Mouse (Mus musculus): ENCODE measurements around the gene Hdgf. TPM values are rescaled to one million over a fixed set of nuclear protein-coding genes. Genes with fewer than 3 reads are reported as not detected.

Hdgf gene
- polyA plus RNA-seq, 1 experiment from 2014 or later = 165 TPM

- no peaks in the 10 kb centered on the region for H3K27me3 ChIP-seq (ENCODE audit: control insufficient read depth, insufficient read depth, low read length)
- DNase-seq (ENCODE audit: low spot score) (peak; percentile 59), ATAC-seq (ENCODE audit: low FRiP score, low TSS enrichment) (peak; percentile 2; the same call in 1 of the 2 replicates)
- peak overlapping the region; percentile 94 for H3K4me3 ChIP-seq (ENCODE audit: low read depth, low read length)
- H3K4me2 ChIP-seq (replicated peaks; ENCODE audit: low read depth) = peak overlapping the region; percentile 79
- H3K27ac ChIP-seq (replicated peaks) = peak overlapping the region; percentile 98
- TF ChIP-seq EP300 (optimal IDR thresholded peaks at IDR 0.05) = no peak
- no peak for TF ChIP-seq CTCF (IDR thresholded peaks at IDR 0.05; ENCODE audit: low read depth)
- WGBS = 2% methylated on average over 25 of the region's 47 CpGs
- H3K9me3 ChIP-seq (ENCODE audit: control insufficient read depth, low read length) = no peaks in the 10 kb centered on the region
- peaks cover 23% of the 10 kb centered on the region for H3K4me1 ChIP-seq (replicated peaks; ENCODE audit: control insufficient read depth, insufficient read depth)
- no peaks in the 10 kb centered on the region for H3K36me3 ChIP-seq (ENCODE audit: control insufficient read depth, insufficient read depth, low read length)
- H3K9ac ChIP-seq (ENCODE audit: low read length) = peak overlapping the region; percentile 94
Measured at GRCm38 (mm10) chr3:87906601-87906980, 470 bp downstream of the Hdgf start.

DNA sequence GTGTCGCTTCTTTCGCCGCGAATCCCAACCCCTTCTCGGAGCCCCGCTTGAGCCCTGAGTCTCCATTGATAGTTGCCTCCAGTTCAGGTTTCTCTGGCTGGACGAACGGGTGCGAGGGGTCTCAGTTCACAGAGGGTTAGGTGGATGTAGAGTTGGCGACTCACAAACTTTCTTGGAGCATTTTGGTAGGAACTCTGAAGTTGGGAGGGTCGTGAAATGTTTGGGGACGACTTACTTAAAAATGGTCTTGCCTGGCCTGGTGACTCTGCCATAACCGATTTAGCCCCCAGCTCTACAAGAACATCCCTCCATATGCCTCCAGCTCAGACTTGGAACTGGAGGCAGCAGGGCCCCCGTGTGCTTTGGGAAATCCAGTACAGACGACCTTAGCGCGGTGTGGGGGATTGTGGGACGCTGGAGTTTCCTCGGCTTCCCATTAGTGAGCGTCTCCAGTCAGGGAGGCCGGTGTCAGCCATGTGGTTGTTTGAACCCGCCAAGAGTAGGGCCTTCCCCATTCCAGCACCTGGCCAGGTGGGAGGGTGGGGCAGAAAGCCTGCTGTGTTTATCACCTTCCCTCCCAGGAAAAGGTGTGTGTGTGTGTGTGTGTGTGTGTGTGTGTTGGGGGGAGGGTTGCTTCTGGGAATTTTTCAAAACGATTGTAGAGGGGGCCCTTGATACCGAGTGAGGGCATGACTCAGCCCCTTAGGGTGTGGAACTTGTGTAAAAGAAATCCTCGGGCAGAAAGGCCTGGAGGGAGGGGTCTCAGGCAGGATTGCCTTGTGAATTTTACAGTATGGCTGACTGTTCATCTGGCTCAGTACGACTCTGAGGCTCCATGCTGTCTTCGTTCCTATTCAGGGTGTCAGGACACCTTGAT, 1.1 kb downstream of the Hdgf start:
- TF ChIP-seq EP300 (optimal IDR thresholded peaks at IDR 0.05) (no peak), CTCF (IDR thresholded peaks at IDR 0.05; ENCODE audit: low read depth) (no peak)
- DNase-seq (ENCODE audit: low spot score) (peak; percentile 92), ATAC-seq (ENCODE audit: low FRiP score, low TSS enrichment) (peak; percentile 68)
- Histone ChIP-seq H3K4me3 (ENCODE audit: low read depth, low read length) (peak overlapping the region; percentile 94), H3K27ac (replicated peaks) (peak overlapping the region; percentile 98), H3K36me3 (ENCODE audit: control insufficient read depth, insufficient read depth, low read length) (no peaks in the 10 kb centered on the region), H3K4me1 (replicated peaks; ENCODE audit: control insufficient read depth, insufficient read depth) (peaks cover 23% of the 10 kb centered on the region), H3K4me2 (replicated peaks; ENCODE audit: low read depth) (peak overlapping the region; percentile 79), H3K9ac (ENCODE audit: low read length) (peak overlapping the region; percentile 94), H3K27me3 (ENCODE audit: control insufficient read depth, insufficient read depth, low read length) (no peaks in the 10 kb centered on the region), H3K9me3 (ENCODE audit: control insufficient read depth, low read length) (no peaks in the 10 kb centered on the region)
- WGBS = 0% methylated on average over 27 of the region's 27 CpGs

DNA sequence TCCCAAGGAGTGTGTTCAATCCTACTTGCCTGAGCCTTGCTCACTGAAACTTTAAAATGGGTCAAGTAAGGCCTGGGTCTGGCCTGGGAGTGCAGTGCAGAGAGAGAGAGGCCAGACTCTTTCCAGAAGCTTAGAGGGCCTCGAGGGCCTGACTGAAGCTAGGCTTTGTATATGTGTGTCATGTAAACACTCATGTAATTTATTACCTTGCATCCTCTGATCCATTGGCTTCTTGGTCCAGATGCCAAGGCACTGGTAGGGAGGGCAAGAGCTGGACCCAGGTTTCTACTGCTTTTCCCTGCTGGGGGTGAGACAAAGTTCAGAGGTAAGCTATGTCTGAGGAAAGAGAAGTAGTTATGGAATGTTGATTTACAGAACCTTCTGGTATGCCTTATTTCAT, 1.8 kb downstream of the Hdgf start:
- ATAC-seq (ENCODE audit: low FRiP score, low TSS enrichment) = no peak
- no peak for DNase-seq (ENCODE audit: low spot score)
- Histone ChIP-seq H3K4me2 (replicated peaks; ENCODE audit: low read depth) (peak overlapping the region; percentile 79), H3K4me1 (replicated peaks; ENCODE audit: control insufficient read depth, insufficient read depth) (peaks cover 23% of the 10 kb centered on the region), H3K4me3 (ENCODE audit: low read depth, low read length) (peak overlapping the region; percentile 94), H3K27ac (replicated peaks) (peak overlapping the region; percentile 98), H3K9ac (ENCODE audit: low read length) (peak overlapping the region; percentile 94), H3K36me3 (ENCODE audit: control insufficient read depth, insufficient read depth, low read length) (no peaks in the 10 kb centered on the region), H3K9me3 (ENCODE audit: control insufficient read depth, low read length) (no peaks in the 10 kb centered on the region), H3K27me3 (ENCODE audit: control insufficient read depth, insufficient read depth, low read length) (no peaks in the 10 kb centered on the region)
- TF ChIP-seq CTCF (IDR thresholded peaks at IDR 0.05; ENCODE audit: low read depth) (no peak), EP300 (optimal IDR thresholded peaks at IDR 0.05) (no peak)
- WGBS = 0% methylated on average over 1 of the region's 1 CpGs

- 92% methylated on average over 2 of the region's 2 CpGs for WGBS
- Histone ChIP-seq H3K9ac (ENCODE audit: low read length) (no peak overlapping the region), H3K27ac (replicated peaks) (peak overlapping the region; percentile 98), H3K4me2 (replicated peaks; ENCODE audit: low read depth) (no peak overlapping the region), H3K9me3 (ENCODE audit: control insufficient read depth, low read length) (no peaks in the 10 kb centered on the region), H3K4me1 (replicated peaks; ENCODE audit: control insufficient read depth, insufficient read depth) (peaks cover 23% of the 10 kb centered on the region), H3K27me3 (ENCODE audit: control insufficient read depth, insufficient read depth, low read length) (no peaks in the 10 kb centered on the region), H3K36me3 (ENCODE audit: control insufficient read depth, insufficient read depth, low read length) (peaks cover 10% of the 10 kb centered on the region), H3K4me3 (ENCODE audit: low read depth, low read length) (peak overlapping the region; percentile 33)
- ATAC-seq (ENCODE audit: low FRiP score, low TSS enrichment) (no peak), DNase-seq (ENCODE audit: low spot score) (no peak)
- TF ChIP-seq EP300 (optimal IDR thresholded peaks at IDR 0.05) = no peak
Measured at GRCm38 (mm10) chr3:87909381-87909780, 3.3 kb downstream of the Hdgf start.

DNA sequence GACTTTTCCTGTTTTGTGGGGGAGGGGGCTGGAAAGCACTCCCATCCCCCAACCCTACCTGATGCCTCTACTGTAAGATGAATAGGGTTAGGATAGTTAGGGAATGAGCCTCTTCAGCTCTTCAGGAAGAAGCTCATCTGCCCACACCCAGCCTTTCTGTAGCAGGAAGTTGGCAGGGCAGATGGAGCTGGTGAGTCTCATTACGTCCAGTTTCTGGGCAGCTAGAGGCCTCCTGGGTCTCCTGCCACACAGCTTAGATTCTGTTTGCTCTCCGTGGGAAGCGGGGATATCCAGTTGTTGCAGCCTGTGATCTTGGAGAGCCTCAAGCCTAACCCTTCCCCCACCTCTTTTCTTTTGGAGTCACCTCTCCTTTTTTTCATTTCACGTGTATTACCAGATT, 3.8 kb downstream of the Hdgf start:
- no peak for ATAC-seq (ENCODE audit: low FRiP score, low TSS enrichment)
- peak overlapping the region; percentile 98 for H3K27ac ChIP-seq (replicated peaks)
- peak; percentile 37 for DNase-seq (ENCODE audit: low spot score)
- H3K27me3 ChIP-seq (ENCODE audit: control insufficient read depth, insufficient read depth, low read length) = no peaks in the 10 kb centered on the region
- H3K4me1 ChIP-seq (replicated peaks; ENCODE audit: control insufficient read depth, insufficient read depth) = peaks cover 23% of the 10 kb centered on the region
- H3K9me3 ChIP-seq (ENCODE audit: control insufficient read depth, low read length) = no peaks in the 10 kb centered on the region
- peak overlapping the region; percentile 47; the same call in 1 of the 2 replicates for H3K9ac ChIP-seq (ENCODE audit: low read length)
- peak overlapping the region; percentile 59 for H3K4me2 ChIP-seq (replicated peaks; ENCODE audit: low read depth)
- peak overlapping the region; percentile 33 for H3K4me3 ChIP-seq (ENCODE audit: low read depth, low read length)
- no peak for TF ChIP-seq EP300 (optimal IDR thresholded peaks at IDR 0.05)
- no peak for TF ChIP-seq CTCF (IDR thresholded peaks at IDR 0.05; ENCODE audit: low read depth)
- H3K36me3 ChIP-seq (ENCODE audit: control insufficient read depth, insufficient read depth, low read length) = peaks cover 14% of the 10 kb centered on the region
- 7% methylated on average over 4 of the region's 4 CpGs for WGBS

GRCm38 (mm10) chr3:87910573-87911141, 4.5 kb downstream of the Hdgf start:
- H3K9me3 ChIP-seq (ENCODE audit: control insufficient read depth, low read length) = no peaks in the 10 kb centered on the region
- peak overlapping the region; percentile 59 for H3K4me2 ChIP-seq (replicated peaks; ENCODE audit: low read depth)
- no peak for TF ChIP-seq CTCF (IDR thresholded peaks at IDR 0.05; ENCODE audit: low read depth)
- peak; percentile 80 for TF ChIP-seq EP300 (optimal IDR thresholded peaks at IDR 0.05)
- DNase-seq (ENCODE audit: low spot score) = peak; percentile 93
- ATAC-seq (ENCODE audit: low FRiP score, low TSS enrichment) = peak; percentile 55
- WGBS = 7% methylated on average over 12 of the region's 12 CpGs
- peak overlapping the region; percentile 98 for H3K27ac ChIP-seq (replicated peaks)
- peak overlapping the region; percentile 33 for H3K4me3 ChIP-seq (ENCODE audit: low read depth, low read length)
- H3K9ac ChIP-seq (ENCODE audit: low read length) = peak overlapping the region; percentile 47
- H3K4me1 ChIP-seq (replicated peaks; ENCODE audit: control insufficient read depth, insufficient read depth) = peaks cover 23% of the 10 kb centered on the region
- no peaks in the 10 kb centered on the region for H3K27me3 ChIP-seq (ENCODE audit: control insufficient read depth, insufficient read depth, low read length)
- H3K36me3 ChIP-seq (ENCODE audit: control insufficient read depth, insufficient read depth, low read length) = peaks cover 18% of the 10 kb centered on the region

All from stomach, postnatal 0 days (tissue).